Mouse (Mus musculus) lung, postnatal 0 days (tissue): Measurements from ENCODE around the gene Ly6g6f.

Experiments used
- CTCF ChIP-seq: IDR thresholded peaks from 2 replicates; pipeline ENCODE4 v1.5.1; 2016; ENCODE audit warnings: antibody characterized with exemption, mild to moderate bottlenecking
- EP300 ChIP-seq: IDR thresholded peaks from 2 replicates; pipeline ENCODE4 v1.6.1; 2016; ENCODE audit warnings: antibody characterized with exemption, mild to moderate bottlenecking, control low read depth

DNA sequence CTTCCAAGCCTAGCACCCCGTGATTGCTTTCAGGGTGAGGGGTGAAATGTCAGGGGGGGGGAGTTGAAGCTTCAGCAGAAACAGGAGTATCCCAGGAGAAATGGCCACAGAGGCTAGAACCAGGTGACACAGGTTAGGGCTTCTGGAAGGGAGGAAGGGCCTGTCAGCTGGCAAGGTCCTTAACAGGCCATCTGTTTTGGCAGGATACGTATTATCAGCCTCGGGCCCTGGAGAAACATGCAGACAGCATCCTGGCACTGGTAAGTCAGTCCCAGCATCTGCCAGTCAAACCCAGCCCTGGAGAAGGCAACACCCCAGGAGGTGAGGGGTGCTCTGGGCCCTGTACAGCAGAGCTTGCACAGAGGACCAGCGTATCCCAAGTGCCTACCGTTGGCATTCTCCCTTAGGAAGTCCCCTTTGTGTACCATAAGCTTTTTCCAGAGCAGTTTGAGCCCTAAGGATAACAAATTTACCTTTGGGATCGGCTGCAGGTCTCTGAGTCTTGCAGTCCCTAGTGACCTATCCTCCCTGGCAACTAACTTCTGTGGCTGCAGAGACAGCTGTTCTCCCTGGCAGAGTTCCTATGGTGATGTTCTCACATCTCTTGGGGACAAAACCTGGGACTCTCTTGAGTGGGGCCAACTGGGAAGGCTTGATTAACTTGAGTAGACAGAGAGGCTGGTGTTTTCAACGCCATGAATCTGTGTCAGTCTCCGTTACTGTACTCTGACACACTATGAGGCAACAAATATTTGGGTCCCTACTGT, 4.9 kb upstream of the Ly6g6f start:
- TF ChIP-seq EP300: no peak
- TF ChIP-seq CTCF: no peak
